29 mouse cellular contexts compared by ENCODE assay signal in genomic region chr3:55495231-55495630, GRCm38 (mm10). TPM values are rescaled to one million over a fixed set of nuclear protein-coding genes. Genes with fewer than 3 reads are reported as not detected.
"Had no signal": no experiment of that assay in that cellular context is flagged by ENCODE, and none has a peak within 500 bp of the region (broad histone marks: within the 10 kb centered on the region; RNA-seq: fewer than 3 reads in every experiment).

No protein-coding gene starts in this region.

- H3K27ac ChIP-seq: left cerebral cortex, adult 2 months; liver, embryonic 14.5 days; macrophage; midbrain, embryonic 12.5 days; stomach, postnatal 0 days had no signal

- H3K4me2 ChIP-seq: liver, embryonic 11.5 days; lung, embryonic 14.5 days; midbrain, embryonic 12.5 days had no signal

- ATAC-seq: liver, postnatal 0 days; lung, postnatal 0 days had no signal

- H3K9ac ChIP-seq: liver, embryonic 14.5 days; liver, postnatal 0 days; lung, embryonic 14.5 days; midbrain, embryonic 12.5 days had no signal

- DNase-seq: kidney, adult 2 months; kidney, postnatal 25 days; layer of hippocampus, adult 9-11 months; left cerebral cortex, postnatal 4 days; liver, postnatal 0 days; lung, embryonic 14.5 days; right cerebral cortex, adult 18-20 months; right cerebral cortex, postnatal 25 days; spleen, adult 18-20 months; thymus, adult 2 months; thymus, postnatal 14 days; thymus, postnatal 4 days had no signal

- H3K4me3 ChIP-seq: layer of hippocampus, adult 2 months; left cerebral cortex, adult 2 months; midbrain, embryonic 12.5 days; myocyte had no signal

- H3K9me3 ChIP-seq: midbrain, embryonic 12.5 days had no signal

RNA-seq across cellular contexts. Expression of gene Gm21954, which starts 23.2 kb away (rescaled TPM):
- polyA plus RNA-seq: intestine, embryonic 14.5 days; intestine, postnatal 0 days; kidney, adult 2 months; kidney, embryonic 16.5 days; large intestine, adult 2 months; liver, embryonic 11.5 days; liver, embryonic 14.5 days; liver, postnatal 0 days; lung, embryonic 14.5 days; lung, postnatal 0 days; macrophage; midbrain, embryonic 12.5 days; midbrain, embryonic 16.5 days; myocyte; neural tube, embryonic 11.5 days; neural tube, embryonic 14.5 days; stomach, embryonic 14.5 days; stomach, postnatal 0 days; thymus, adult 2 months had no signal
